23 mouse cellular contexts compared by ENCODE assay signal in the genomic region with DNA sequence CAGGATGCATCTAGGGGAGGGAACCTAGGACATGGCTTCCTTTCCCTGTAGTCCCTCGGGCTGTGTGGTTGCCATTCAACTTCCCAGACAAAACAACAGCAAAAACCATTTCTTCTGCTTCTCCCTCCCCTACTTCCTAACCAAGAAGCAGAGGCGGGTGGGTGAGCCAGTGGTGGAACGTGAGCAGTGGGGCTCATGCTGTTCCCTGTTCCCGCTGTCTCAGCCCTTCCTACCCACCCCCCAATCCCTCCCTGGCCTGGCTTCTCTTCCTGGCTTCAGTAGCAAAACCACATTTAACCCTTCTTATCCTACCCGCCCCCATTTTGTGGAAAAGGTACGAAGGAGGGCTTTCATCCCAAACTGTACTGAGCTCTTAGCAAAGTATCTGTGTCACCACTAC. TPM values are rescaled to one million over a fixed set of nuclear protein-coding genes. Genes with fewer than 3 reads are reported as not detected.
DNase-seq lines count a peak whose midpoint lies in the region; ATAC-seq and TF ChIP-seq lines count a peak whose summit lies in the region.
"Had no signal": no experiment of that assay in that cellular context is flagged by ENCODE, and none has a peak within 500 bp of the region (broad histone marks: within the 10 kb centered on the region; RNA-seq: fewer than 3 reads in every experiment).

No protein-coding gene starts in this region.

- no peak for TF ChIP-seq POLR2A in embryonic fibroblast, embryonic 13.5 days (IDR thresholded peaks at IDR 0.05; ENCODE audit: low read depth, low read length)

- H3K27me3 ChIP-seq in lung, embryonic 15.5 days: no peaks in the 10 kb centered on the region
- peaks cover 43% of the 10 kb centered on the region for H3K27me3 ChIP-seq in embryonic facial prominence, embryonic 10.5 days (replicated peaks; ENCODE audit: low read depth, poor library complexity, severe bottlenecking)
- no peaks in the 10 kb centered on the region for H3K27me3 ChIP-seq in stomach, embryonic 16.5 days (ENCODE audit: control insufficient read depth, insufficient read depth, low read length)
- H3K27me3 ChIP-seq in kidney, embryonic 15.5 days: no peaks in the 10 kb centered on the region

- no peak overlapping the region for H3K9ac ChIP-seq in lung, embryonic 15.5 days
- H3K9ac ChIP-seq in stomach, embryonic 16.5 days (ENCODE audit: low read length): no peak overlapping the region
- H3K9ac ChIP-seq in kidney, embryonic 15.5 days: no peak overlapping the region
- H3K9ac ChIP-seq: lung, embryonic 14.5 days; midbrain, embryonic 15.5 days; neural tube, embryonic 15.5 days had no signal

- H3K9me3 ChIP-seq in lung, embryonic 15.5 days: no peaks in the 10 kb centered on the region
- H3K9me3 ChIP-seq in embryonic facial prominence, embryonic 10.5 days: no peaks in the 10 kb centered on the region
- no peaks in the 10 kb centered on the region for H3K9me3 ChIP-seq in stomach, embryonic 16.5 days (replicated peaks; ENCODE audit: control insufficient read depth, low read length)
- no peaks in the 10 kb centered on the region for H3K9me3 ChIP-seq in kidney, embryonic 15.5 days (replicated peaks)
- H3K9me3 ChIP-seq: G1E; midbrain, embryonic 15.5 days; neural tube, embryonic 15.5 days had no signal

- no peak for ATAC-seq in lung, embryonic 15.5 days (ENCODE audit: borderline replicate concordance, extremely low read depth, low FRiP score, low TSS enrichment)
- no peak for ATAC-seq in stomach, embryonic 16.5 days (ENCODE audit: insufficient read depth, low FRiP score)
- no peak for ATAC-seq in kidney, embryonic 15.5 days (replicated peaks; ENCODE audit: low FRiP score)
- ATAC-seq: activated CD4-positive, CD25-positive, alpha-beta regulatory T cell, adult 4 months; forebrain, embryonic 14.5 days; inflammation-experienced regulatory T-cells, adult 6 months; midbrain, embryonic 15.5 days had no signal

- H3K36me3 ChIP-seq in lung, embryonic 15.5 days: 0 out of 2 replicates have a peak, but pooled peaks cover 1% of the 10 kb centered on the region
- no peaks in the 10 kb centered on the region for H3K36me3 ChIP-seq in embryonic facial prominence, embryonic 10.5 days (replicated peaks)
- H3K36me3 ChIP-seq in stomach, embryonic 16.5 days (ENCODE audit: control insufficient read depth, insufficient read depth, low read length): no peaks in the 10 kb centered on the region
- no peaks in the 10 kb centered on the region for H3K36me3 ChIP-seq in kidney, embryonic 15.5 days
- H3K36me3 ChIP-seq: midbrain, embryonic 15.5 days; neural tube, embryonic 15.5 days had no signal

- peaks cover 49% of the 10 kb centered on the region for H3K4me1 ChIP-seq in lung, embryonic 15.5 days
- peaks cover 77% of the 10 kb centered on the region for H3K4me1 ChIP-seq in embryonic facial prominence, embryonic 10.5 days
- H3K4me1 ChIP-seq in embryonic fibroblast, embryonic 13.5 days (ENCODE audit: control insufficient read depth, insufficient read depth, low read length): peaks cover 13% of the 10 kb centered on the region
- H3K4me1 ChIP-seq in stomach, embryonic 16.5 days (ENCODE audit: control insufficient read depth, insufficient read depth, low read length): peaks cover 35% of the 10 kb centered on the region
- H3K4me1 ChIP-seq in kidney, embryonic 15.5 days: peaks cover 69% of the 10 kb centered on the region

- H3K27ac ChIP-seq in lung, embryonic 15.5 days: peak overlapping the region; percentile 50; the same call in 1 of the 2 replicates
- peak overlapping the region; percentile 67; the same call in 1 of the 2 replicates for H3K27ac ChIP-seq in embryonic facial prominence, embryonic 10.5 days (replicated peaks)
- peak overlapping the region; percentile 55 for H3K27ac ChIP-seq in embryonic fibroblast, embryonic 13.5 days (ENCODE audit: insufficient read depth, low read length)
- peak overlapping the region; percentile 43 for H3K27ac ChIP-seq in stomach, embryonic 16.5 days (ENCODE audit: low read length)
- no peak overlapping the region for H3K27ac ChIP-seq in kidney, embryonic 15.5 days
- H3K27ac ChIP-seq: midbrain, embryonic 15.5 days had no signal

- H3K4me3 ChIP-seq in lung, embryonic 15.5 days: no peak overlapping the region
- H3K4me3 ChIP-seq in embryonic facial prominence, embryonic 10.5 days: no peak overlapping the region
- no peak overlapping the region for H3K4me3 ChIP-seq in embryonic fibroblast, embryonic 13.5 days (ENCODE audit: insufficient read depth, low read length)
- no peak overlapping the region for H3K4me3 ChIP-seq in stomach, embryonic 16.5 days (replicated peaks; ENCODE audit: low read length)
- no peak overlapping the region for H3K4me3 ChIP-seq in kidney, embryonic 15.5 days (replicated peaks)
- H3K4me3 ChIP-seq: midbrain, embryonic 15.5 days; neural tube, embryonic 15.5 days had no signal

- WGBS in lung, embryonic 15.5 days: 57% methylated on average over 6 of the region's 6 CpGs
- WGBS in embryonic facial prominence, embryonic 10.5 days: 67% methylated on average over 6 of the region's 6 CpGs
- WGBS in stomach, embryonic 16.5 days: 74% methylated on average over 6 of the region's 6 CpGs
- 61% methylated on average over 6 of the region's 6 CpGs for WGBS in kidney, embryonic 15.5 days

- DNase-seq in lung, adult 18-20 months: no peak
- DNase-seq in embryonic facial prominence, embryonic 10.5 days (ENCODE audit: low spot score): no peak
- DNase-seq in cerebellum, postnatal 4 days (ENCODE audit: low spot score in 2 of 2): no peak
- DNase-seq: adrenal gland, postnatal 25 days; cerebellum, adult 11-12 months; cerebellum, postnatal 14 days; embryo, embryonic 11 days; gastrocnemius, postnatal 14 days; kidney, adult 9 months; kidney, postnatal 36 days; lung, embryonic 14.5 days; thymus, adult 18-20 months; thymus, postnatal 4 days had no signal

- no peak overlapping the region for H3K4me2 ChIP-seq in lung, embryonic 15.5 days
- no peak overlapping the region for H3K4me2 ChIP-seq in stomach, embryonic 16.5 days (ENCODE audit: low read depth, low read length)
- no peak overlapping the region for H3K4me2 ChIP-seq in kidney, embryonic 15.5 days
- H3K4me2 ChIP-seq: lung, embryonic 14.5 days; midbrain, embryonic 15.5 days; neural tube, embryonic 15.5 days had no signal

- TF ChIP-seq CTCF in embryonic fibroblast, embryonic 13.5 days (IDR thresholded peaks at IDR 0.05; ENCODE audit: borderline replicate concordance, insufficient read depth, low read length): no peak

RNA-seq across cellular contexts. Expression of a gene that starts 4.7 kb away (rescaled TPM):
- 111 and 121 TPM in 2 replicates for polyA plus RNA-seq in lung, embryonic 15.5 days (2015; fragmentation: Nextera tagmentation; extraction: Ambion mirVana)
- polyA plus RNA-seq in embryonic facial prominence, embryonic 10.5 days (2016; fragmentation: Nextera tagmentation; extraction: Ambion mirVana): 15.2 and 17.9 TPM in 2 replicates
- polyA plus RNA-seq in embryonic fibroblast, embryonic 13.5 days (2011; ENCODE audit: insufficient read length, low read depth, missing spikeins): 401 and 426 TPM in 2 replicates
- 266 and 298 TPM in 2 replicates for polyA plus RNA-seq in stomach, embryonic 16.5 days (2015; fragmentation: Nextera tagmentation; extraction: Ambion mirVana)
- 89.2 and 92.0 TPM in 2 replicates for polyA plus RNA-seq in kidney, embryonic 15.5 days (2015; fragmentation: Nextera tagmentation; extraction: Ambion mirVana)

RNA-seq across cellular contexts. Expression of a gene that starts 27.1 kb away (rescaled TPM):
- 15.8 and 16.8 TPM in 2 replicates for polyA plus RNA-seq in lung, embryonic 15.5 days (2015; fragmentation: Nextera tagmentation; extraction: Ambion mirVana)
- 33.6 and 37.4 TPM in 2 replicates for polyA plus RNA-seq in embryonic facial prominence, embryonic 10.5 days (2016; fragmentation: Nextera tagmentation; extraction: Ambion mirVana)
- polyA plus RNA-seq in embryonic fibroblast, embryonic 13.5 days (2011; ENCODE audit: insufficient read length, low read depth, missing spikeins): 25.7 and 33.6 TPM in 2 replicates
- polyA plus RNA-seq in stomach, embryonic 16.5 days (2015; fragmentation: Nextera tagmentation; extraction: Ambion mirVana): 9.9 and 11.4 TPM in 2 replicates
- 20.9 and 22.0 TPM in 2 replicates for polyA plus RNA-seq in kidney, embryonic 15.5 days (2015; fragmentation: Nextera tagmentation; extraction: Ambion mirVana)

RNA-seq across cellular contexts. Expression of a gene that starts 43.0 kb away (rescaled TPM):
- polyA plus RNA-seq in lung, embryonic 15.5 days (2015; fragmentation: Nextera tagmentation; extraction: Ambion mirVana): 33.1 and 36.4 TPM in 2 replicates
- polyA plus RNA-seq in embryonic facial prominence, embryonic 10.5 days (2016; fragmentation: Nextera tagmentation; extraction: Ambion mirVana): 4.9 and 5.8 TPM in 2 replicates
- not detected in 2 replicates for polyA plus RNA-seq in embryonic fibroblast, embryonic 13.5 days (2011; ENCODE audit: insufficient read length, low read depth, missing spikeins)
- polyA plus RNA-seq in stomach, embryonic 16.5 days (2015; fragmentation: Nextera tagmentation; extraction: Ambion mirVana): 144 and 197 TPM in 2 replicates
- 15.1 and 17.4 TPM in 2 replicates for polyA plus RNA-seq in kidney, embryonic 15.5 days (2015; fragmentation: Nextera tagmentation; extraction: Ambion mirVana)
- polyA plus RNA-seq: activated CD4-positive, CD25-positive, alpha-beta regulatory T cell, adult 4 months; forebrain, embryonic 14.5 days; inflammation-experienced regulatory T-cells, adult 6 months had no signal

RNA-seq across cellular contexts. Expression of a gene that starts 44.1 kb away (rescaled TPM):
- 4.5 and 5.3 TPM in 2 replicates for polyA plus RNA-seq in lung, embryonic 15.5 days (2015; fragmentation: Nextera tagmentation; extraction: Ambion mirVana)
- polyA plus RNA-seq in embryonic facial prominence, embryonic 10.5 days (2016; fragmentation: Nextera tagmentation; extraction: Ambion mirVana): 5.9 and 7.1 TPM in 2 replicates
- 0.25 and 0.63 TPM in 2 replicates for polyA plus RNA-seq in embryonic fibroblast, embryonic 13.5 days (2011; ENCODE audit: insufficient read length, low read depth, missing spikeins)
- 33.1 and 38.4 TPM in 2 replicates for polyA plus RNA-seq in stomach, embryonic 16.5 days (2015; fragmentation: Nextera tagmentation; extraction: Ambion mirVana)
- polyA plus RNA-seq in kidney, embryonic 15.5 days (2015; fragmentation: Nextera tagmentation; extraction: Ambion mirVana): 14.0 and 14.7 TPM in 2 replicates

RNA-seq across cellular contexts. Expression of a gene that starts 47.8 kb away (rescaled TPM):
- polyA plus RNA-seq in lung, embryonic 15.5 days (2015; fragmentation: Nextera tagmentation; extraction: Ambion mirVana): 165 and 178 TPM in 2 replicates
- 158 and 161 TPM in 2 replicates for polyA plus RNA-seq in embryonic facial prominence, embryonic 10.5 days (2016; fragmentation: Nextera tagmentation; extraction: Ambion mirVana)
- polyA plus RNA-seq in embryonic fibroblast, embryonic 13.5 days (2011; ENCODE audit: insufficient read length, low read depth, missing spikeins): 74.4 and 81.1 TPM in 2 replicates
- polyA plus RNA-seq in stomach, embryonic 16.5 days (2015; fragmentation: Nextera tagmentation; extraction: Ambion mirVana): 188 and 190 TPM in 2 replicates
- 167 and 173 TPM in 2 replicates for polyA plus RNA-seq in kidney, embryonic 15.5 days (2015; fragmentation: Nextera tagmentation; extraction: Ambion mirVana)
